Comparison of ENCODE assay signal across 8 mouse cellular contexts in the genomic region with DNA sequence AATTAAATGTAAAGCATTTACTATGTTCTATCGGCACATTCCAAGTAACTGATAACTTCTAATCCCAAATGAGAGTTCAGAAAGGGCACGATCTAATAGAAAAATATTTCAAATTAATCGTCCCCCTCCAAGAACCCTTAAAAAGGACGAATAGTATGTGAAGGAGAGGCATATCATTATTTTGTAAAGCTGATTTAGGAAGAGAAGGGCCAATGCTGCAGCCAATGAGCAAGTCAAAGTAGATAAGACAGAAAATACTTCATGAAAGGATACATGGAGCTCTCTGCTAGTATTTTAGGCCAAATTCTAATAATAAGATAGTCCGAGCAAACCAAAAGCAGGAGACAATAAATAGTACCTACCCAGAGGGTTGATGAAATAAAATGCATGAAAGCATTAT. TPM values are rescaled to one million over a fixed set of nuclear protein-coding genes. Genes with fewer than 3 reads are reported as not detected.
DNase-seq lines count a peak whose midpoint lies in the region; ATAC-seq and TF ChIP-seq lines count a peak whose summit lies in the region.

No protein-coding gene starts in this region.

- peaks cover 7% of the 10 kb centered on the region; the same call in 1 of the 2 replicates for H3K4me1 ChIP-seq in embryonic facial prominence, embryonic 12.5 days
- peaks cover 9% of the 10 kb centered on the region; the same call in 1 of the 2 replicates for H3K4me1 ChIP-seq in intestine, embryonic 16.5 days (ENCODE audit: control insufficient read depth, insufficient read depth, low read length)

- H3K4me3 ChIP-seq in layer of hippocampus, adult 2 months, result peak overlapping the region; percentile 90
- H3K4me3 ChIP-seq in embryonic facial prominence, embryonic 12.5 days, result peak overlapping the region; percentile 68
- peak overlapping the region; percentile 92 for H3K4me3 ChIP-seq in intestine, embryonic 16.5 days (ENCODE audit: low read length)

- TF ChIP-seq CTCF in layer of hippocampus, adult 2 months (conservative IDR thresholded peaks at IDR 0.05), result no peak

- no peak for DNase-seq in layer of hippocampus, adult 2 months (ENCODE audit: low spot score in 2 of 2)
- DNase-seq in layer of hippocampus, adult 8-10 months (ENCODE audit: low spot score in 2 of 2), result no peak
- peak; percentile 3 for DNase-seq in naive thymus-derived CD4-positive, alpha-beta T cell, adult 2 months (ENCODE audit: low read depth)
- DNase-seq in cerebellum, adult 9-11 months, result no peak
- no peak for DNase-seq in testis, postnatal 14 days (ENCODE audit: low spot score)
- no peak for DNase-seq in thymus, postnatal 10 days (ENCODE audit: low spot score in 2 of 2)

- peak overlapping the region; percentile 57 for H3K4me2 ChIP-seq in embryonic facial prominence, embryonic 12.5 days (replicated peaks)
- peak overlapping the region; percentile 51 for H3K4me2 ChIP-seq in intestine, embryonic 16.5 days (ENCODE audit: low read depth, low read length)

- no peak overlapping the region for H3K9ac ChIP-seq in embryonic facial prominence, embryonic 12.5 days
- H3K9ac ChIP-seq in intestine, embryonic 16.5 days (ENCODE audit: low read depth, low read length), result no peak overlapping the region

- no peaks in the 10 kb centered on the region for H3K36me3 ChIP-seq in embryonic facial prominence, embryonic 12.5 days
- H3K36me3 ChIP-seq in intestine, embryonic 16.5 days (ENCODE audit: control insufficient read depth, insufficient read depth, low read length), result no peaks in the 10 kb centered on the region

- WGBS in embryonic facial prominence, embryonic 12.5 days, result 71% methylated on average over 5 of the region's 5 CpGs
- 60% methylated on average over 5 of the region's 5 CpGs for WGBS in intestine, embryonic 16.5 days

- no peaks in the 10 kb centered on the region for H3K9me3 ChIP-seq in embryonic facial prominence, embryonic 12.5 days
- H3K9me3 ChIP-seq in intestine, embryonic 16.5 days (ENCODE audit: control insufficient read depth, low read length), result no peaks in the 10 kb centered on the region

- ATAC-seq in embryonic facial prominence, embryonic 12.5 days (ENCODE audit: insufficient number of reproducible peaks, insufficient read depth, low FRiP score, low TSS enrichment), result no peak
- no peak for ATAC-seq in intestine, embryonic 16.5 days

- no peaks in the 10 kb centered on the region for H3K27me3 ChIP-seq in embryonic facial prominence, embryonic 12.5 days
- H3K27me3 ChIP-seq in intestine, embryonic 16.5 days (replicated peaks; ENCODE audit: control insufficient read depth, insufficient read depth, low read length), result no peaks in the 10 kb centered on the region

- H3K27ac ChIP-seq in layer of hippocampus, adult 2 months, result peak overlapping the region; percentile 98
- H3K27ac ChIP-seq in embryonic facial prominence, embryonic 12.5 days, result no peak overlapping the region
- no peak overlapping the region for H3K27ac ChIP-seq in intestine, embryonic 16.5 days (ENCODE audit: low read length)

RNA-seq across cellular contexts. Expression of gene Abcd3, which starts 1.3 kb away (rescaled TPM):
- total RNA-seq in layer of hippocampus, adult 2 months (2021), result 10 to 100 TPM; 55.7 to 55.8 TPM
- 10 to 100 TPM; 52.3 to 58.2 (median 56.8) TPM for total RNA-seq in layer of hippocampus, adult 8-10 months (2022)
- 64.2 and 65.5 TPM in 2 replicates for polyA plus RNA-seq in embryonic facial prominence, embryonic 12.5 days (2016; fragmentation: Nextera tagmentation; extraction: Ambion mirVana)
- 63.1 and 66.5 TPM in 2 replicates for polyA plus RNA-seq in intestine, embryonic 16.5 days (2015; fragmentation: Nextera tagmentation; extraction: Ambion mirVana)
